Mouse (Mus musculus) gastrocnemius, postnatal 10 days (tissue): Measurements from ENCODE around the gene Olfr177. TPM values are rescaled to one million over a fixed set of nuclear protein-coding genes. Genes with fewer than 3 reads are reported as not detected.

Experiments
- DNase-seq: peaks from one replicate; pipeline ENCODE4 v3.0.0; 2021; ENCODE audit warnings: mixed read lengths
- long read RNA-seq, 2 experiments: library from polyadenylated mRNA; stranded (forward); transcript quantifications; one replicate each; pipeline ENCODE4 v2.0.0; 2021
- total RNA-seq, 2 experiments: library from RNA; stranded (reverse); gene quantifications; 2 replicates each; pipeline ENCODE4 v1.2.3; 2021

Gene Olfr177
- total RNA-seq = not detected
- long read RNA-seq, experiment 1 = 0 reads
- long read RNA-seq, experiment 2 = 0 reads

DNA sequence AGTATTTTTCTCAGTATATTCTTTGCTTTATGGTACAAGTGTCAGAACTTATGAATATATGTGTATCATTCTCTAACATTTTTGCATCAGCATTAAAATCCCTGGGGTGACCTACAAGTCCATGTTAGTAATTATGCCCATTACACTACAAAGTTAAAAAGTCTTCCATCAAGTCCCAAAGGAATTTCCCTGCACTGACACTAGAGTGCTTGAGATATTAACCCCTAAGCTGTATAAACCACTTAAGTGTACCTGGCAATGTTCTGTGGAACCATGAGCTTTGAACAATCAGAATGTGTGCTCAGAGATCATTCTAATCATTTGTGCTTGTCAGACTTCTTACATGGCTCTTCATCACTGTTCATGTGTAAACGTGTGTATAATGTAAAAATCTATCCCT is at the start of gene Olfr177:
Olfr177 (minus strand) TSS at position 101 of the 400 bp plus-strand sequence.
- DNase-seq = no peak

DNA sequence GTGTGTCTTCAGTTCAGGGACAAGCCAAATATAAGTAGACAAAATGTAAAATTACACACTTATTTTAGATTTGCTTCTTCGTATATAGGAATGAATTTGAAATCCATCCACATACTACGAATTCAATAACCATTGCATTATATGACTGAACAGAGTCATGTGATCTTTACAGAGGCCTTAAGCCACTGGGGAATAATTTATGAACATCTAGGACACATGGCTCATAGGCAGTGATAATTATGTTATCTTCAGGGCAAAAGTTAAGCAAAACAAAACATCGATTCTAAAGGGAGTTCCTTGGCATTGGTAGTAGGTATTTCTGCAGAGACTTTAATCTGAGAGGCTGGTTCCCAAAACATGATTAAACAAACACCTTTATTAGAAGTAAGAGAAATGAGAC is 17.4 kb upstream of the Olfr177 start, which contains the start of gene Olfr178:
Olfr178 (minus strand) TSS at position 101 of the 400 bp plus-strand sequence.
- no peak for DNase-seq

- no peak for DNase-seq
Observed at GRCm38 (mm10) chr16:58884416-58884815, 9.8 kb upstream of the Olfr177 start.

GRCm38 (mm10) chr16:58861479-58861878 is 13.1 kb downstream of the Olfr177 start:
- no peak for DNase-seq

GRCm38 (mm10) chr16:58860032-58860737 is 14.4 kb downstream of the Olfr177 start:
- DNase-seq = no peak

DNA sequence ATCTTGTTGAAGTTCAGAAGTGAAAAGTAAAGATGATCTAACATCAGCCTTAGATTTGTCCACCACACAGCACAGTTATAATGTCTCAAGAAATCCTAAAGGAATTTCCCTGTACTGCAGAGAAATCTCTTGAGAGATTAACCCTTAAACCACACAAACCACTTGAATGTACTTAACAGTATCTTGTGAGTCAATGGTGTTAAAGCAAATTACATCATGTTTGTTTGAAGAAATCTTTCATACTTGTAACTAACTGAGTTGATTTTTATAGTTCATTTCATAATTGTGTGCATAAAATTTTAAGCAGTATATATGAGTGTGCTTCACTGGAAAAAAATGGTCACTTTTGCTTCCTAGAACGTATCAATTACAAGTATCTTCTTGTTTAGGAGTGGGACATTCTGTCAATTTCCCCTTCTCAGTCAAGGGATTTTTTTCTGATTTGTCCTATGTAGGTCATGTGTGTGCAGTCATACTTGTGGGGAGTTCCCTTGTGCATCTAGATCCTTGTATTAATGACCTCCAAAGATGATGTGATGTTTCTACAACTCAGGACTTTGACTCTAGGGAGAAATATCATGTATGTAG is 47.7 kb downstream of the Olfr177 start, which contains the start of gene Olfr175-ps1:
Olfr175-ps1 (minus strand) TSS at position 51 of the 588 bp plus-strand sequence.
- no peak for DNase-seq

Other genes starting within 250 kb of the Olfr177 start
- gene E330017A01Rik, start 236.0 kb downstream of the Olfr177 start, total RNA-seq = not detected
- 10 to 100 TPM; 12.0 to 12.4 TPM for gene Cpox, start 204.5 kb downstream of the Olfr177 start, total RNA-seq
- not detected for gene Gpr15, start 155.7 kb downstream of the Olfr177 start, total RNA-seq
- 10 to 100 TPM; 54.6 to 68.2 TPM for gene Cldnd1, start 146.9 kb downstream of the Olfr177 start, total RNA-seq
- gene Olfr172, start 111.6 kb downstream of the Olfr177 start, total RNA-seq = not detected
- gene Olfr173, start 74.5 kb downstream of the Olfr177 start, total RNA-seq = not detected
- not detected for gene Olfr175-ps1, start 48.0 kb downstream of the Olfr177 start, total RNA-seq
- not detected for gene Olfr178, start 17.3 kb upstream of the Olfr177 start, total RNA-seq
- gene Olfr181, start 54.0 kb upstream of the Olfr177 start, total RNA-seq = not detected
- not detected for gene Olfr180, start 54.6 kb upstream of the Olfr177 start, total RNA-seq
- gene Olfr183, start 120.6 kb upstream of the Olfr177 start, total RNA-seq = not detected
- gene Olfr186, start 155.5 kb upstream of the Olfr177 start, total RNA-seq = not detected
- not detected for gene Olfr187, start 165.0 kb upstream of the Olfr177 start, total RNA-seq
- gene Olfr190, start 203.2 kb upstream of the Olfr177 start, total RNA-seq = not detected
- gene Olfr191, start 215.1 kb upstream of the Olfr177 start, total RNA-seq = not detected
- gene Olfr193, start 237.1 kb upstream of the Olfr177 start, total RNA-seq = not detected
- gene Olfr194, start 246.3 kb upstream of the Olfr177 start, total RNA-seq = not detected